Mouse (Mus musculus): ENCODE results near the gene Selenoi.
"Not testable (repeated sequence)": the region's sequence is repeated elsewhere in the genome, so short reads cannot be mapped to it uniquely, and the experiment has no call there.

The Selenoi gene

GRCm38 (mm10) chr5:30232271-30232971 lies at the start of gene Selenoi:
Gene Selenoi, plus strand, starts transcription at chr5:30232581.
- DNase-seq, result peak; percentile 99 to 100

DNA sequence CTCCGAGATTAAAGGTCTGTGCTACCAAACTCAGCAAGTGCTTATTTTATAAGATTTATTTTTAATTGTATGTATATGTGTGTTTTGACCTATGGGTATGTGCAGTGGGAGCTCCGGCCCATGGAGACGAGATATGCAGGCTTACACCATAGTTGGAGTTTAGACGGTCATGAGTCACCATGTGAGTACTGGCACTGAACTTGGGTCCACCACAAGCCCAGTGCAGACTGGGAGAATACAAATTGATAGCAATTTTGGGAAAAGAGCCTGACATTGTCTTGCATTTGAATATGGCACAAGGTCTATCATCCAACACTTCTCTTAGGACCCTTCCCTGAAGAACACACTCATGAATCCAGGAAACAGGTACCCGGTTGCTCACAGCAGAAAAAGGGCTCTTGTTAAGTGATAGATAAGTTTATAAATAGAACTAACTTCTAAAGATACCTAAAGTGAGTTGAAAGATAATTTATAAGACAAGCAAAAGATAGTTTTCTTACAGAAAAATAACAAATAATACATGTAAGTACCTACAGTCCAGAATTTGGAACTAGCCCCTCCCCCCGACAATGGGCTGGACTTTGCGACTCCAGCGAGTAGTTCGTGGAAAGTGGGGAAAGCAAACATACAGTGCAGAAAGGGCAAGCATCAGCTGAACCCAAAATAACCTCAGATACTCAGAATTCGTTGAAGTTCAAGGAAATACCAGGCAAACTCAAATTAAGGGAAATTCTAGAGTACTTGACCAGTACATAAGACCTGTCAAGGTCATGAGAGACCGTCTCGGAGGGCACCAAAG lies 44.5 kb upstream of the Selenoi start:
- DNase-seq, result no peak

- no peak for DNase-seq
Observed at GRCm38 (mm10) chr5:30192452-30192851, 39.9 kb upstream of the Selenoi start.

DNA sequence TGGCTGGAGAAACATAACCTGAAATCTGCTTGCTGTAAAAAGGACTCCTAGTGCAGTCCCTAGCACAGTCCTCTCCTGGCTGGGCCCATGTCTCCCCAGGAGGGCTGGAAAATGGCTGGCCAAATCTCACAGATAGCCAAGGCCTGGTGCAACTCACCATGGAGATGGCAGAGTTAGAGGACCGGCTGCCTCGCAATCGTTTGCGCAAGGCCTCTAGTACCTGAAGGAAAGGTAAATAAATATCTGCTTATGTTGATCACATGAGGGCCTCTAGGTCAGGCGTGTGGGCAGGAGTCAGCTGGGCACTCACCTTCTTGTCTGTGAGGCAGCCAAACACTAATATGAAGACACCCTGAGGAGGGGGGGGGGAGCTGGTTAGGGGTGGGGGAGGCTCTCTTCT lies 37.0 kb upstream of the Selenoi start:
- no peak for DNase-seq

- DNase-seq, result no peak
Observed at GRCm38 (mm10) chr5:30198257-30198656, 34.1 kb upstream of the Selenoi start.

DNA sequence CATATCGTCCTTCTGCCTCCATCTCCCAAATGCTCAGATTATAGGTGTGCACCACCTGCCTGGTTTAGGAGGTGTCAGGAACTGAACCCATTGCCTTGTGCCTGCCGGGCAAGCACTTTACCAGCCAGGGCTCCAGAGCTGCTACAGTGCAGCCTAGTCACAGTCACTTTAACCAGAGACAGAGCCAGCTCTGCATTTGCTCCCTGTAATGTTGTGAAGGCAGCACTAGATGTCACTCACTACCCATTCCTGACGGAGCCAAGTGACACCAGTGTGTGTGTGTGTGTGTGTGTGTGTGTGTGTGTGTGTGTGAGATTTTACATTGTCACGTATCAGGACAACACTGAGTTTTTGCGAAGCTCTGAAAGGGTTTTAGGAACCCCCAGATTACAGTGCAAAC lies 30.9 kb upstream of the Selenoi start:
- DNase-seq, result peak; percentile 11 to 16

DNA sequence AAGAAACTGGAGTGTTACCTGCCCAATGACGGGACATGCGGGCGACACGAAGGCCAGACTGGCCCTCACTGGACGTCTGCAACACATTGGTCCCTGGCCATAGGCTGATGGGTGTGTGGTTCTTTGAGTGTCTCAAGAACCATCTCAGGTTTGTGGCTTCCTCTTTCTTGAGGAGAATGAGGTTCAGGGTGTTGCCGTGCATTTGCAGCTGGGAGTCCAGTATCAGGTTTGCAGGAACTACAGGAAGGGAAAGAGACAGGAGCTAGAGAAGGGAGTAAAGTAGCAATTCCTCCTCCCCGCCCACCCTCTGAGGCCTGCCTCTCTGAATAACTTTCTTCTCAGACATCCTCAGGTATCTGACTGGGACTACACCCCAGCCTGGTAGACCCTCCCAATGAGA lies 30.2 kb upstream of the Selenoi start:
- no peak for DNase-seq

- no peak for DNase-seq
Observed at GRCm38 (mm10) chr5:30203216-30203885, 29.0 kb upstream of the Selenoi start.

- no peak for DNase-seq
Observed at GRCm38 (mm10) chr5:30204441-30204840, 27.9 kb upstream of the Selenoi start.

- DNase-seq, result no peak
Observed at GRCm38 (mm10) chr5:30205034-30205433, 27.3 kb upstream of the Selenoi start.

GRCm38 (mm10) chr5:30205493-30205892 lies 26.9 kb upstream of the Selenoi start, which contains the start of gene Adgrf3:
Gene Adgrf3, minus strand, starts transcription at chr5:30205722.
- DNase-seq, result no peak

GRCm38 (mm10) chr5:30207276-30207675 lies 25.1 kb upstream of the Selenoi start:
- no peak for DNase-seq

DNA sequence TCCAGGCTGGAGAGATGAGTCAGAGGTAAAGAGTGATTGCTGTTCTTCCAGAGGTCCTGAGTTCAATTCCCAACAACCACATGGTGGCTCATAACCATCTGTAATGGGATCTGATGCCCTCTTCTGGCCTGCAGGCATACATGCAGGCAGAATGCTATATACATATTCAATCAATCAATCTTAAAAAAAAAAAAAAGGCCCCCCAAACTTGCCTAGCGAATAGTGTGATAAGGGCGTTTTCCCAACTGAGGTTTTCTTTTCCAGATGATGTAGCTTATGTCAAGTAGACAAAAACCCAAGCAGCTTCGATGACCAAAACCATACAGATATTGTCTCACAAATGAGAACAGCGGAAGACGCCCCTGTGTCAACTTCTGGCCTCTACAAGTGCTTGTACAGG lies 21.6 kb upstream of the Selenoi start:
- DNase-seq, result not testable (repeated sequence)

GRCm38 (mm10) chr5:30214889-30215288 lies 17.5 kb upstream of the Selenoi start:
- DNase-seq, result peak; percentile 72 to 74

- no peak for DNase-seq
Observed at GRCm38 (mm10) chr5:30215970-30216369, 16.4 kb upstream of the Selenoi start.

GRCm38 (mm10) chr5:30219715-30220114 lies 12.7 kb upstream of the Selenoi start:
- DNase-seq, result no peak

GRCm38 (mm10) chr5:30220666-30221065 lies 11.7 kb upstream of the Selenoi start:
- no peak for DNase-seq

DNA sequence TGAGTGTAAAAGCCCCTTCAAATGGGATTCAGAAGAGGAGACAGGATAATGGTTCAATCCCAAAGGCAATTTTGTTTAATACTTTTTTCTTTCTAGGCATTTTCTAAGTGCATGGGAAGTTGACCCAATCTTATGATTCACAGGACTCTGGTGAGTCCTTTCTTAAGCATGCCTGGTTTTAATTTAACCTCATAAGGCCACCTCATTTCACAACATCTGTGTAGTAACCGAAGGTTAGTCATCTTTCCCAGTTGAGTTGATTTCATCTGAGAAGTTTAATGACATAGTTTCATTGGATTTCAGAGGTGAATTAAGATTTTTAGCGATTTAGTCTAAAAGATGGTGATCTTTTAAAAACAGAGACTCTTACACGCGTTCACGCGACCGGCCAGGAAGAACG lies 9.7 kb upstream of the Selenoi start:
- DNase-seq, result no peak

DNA sequence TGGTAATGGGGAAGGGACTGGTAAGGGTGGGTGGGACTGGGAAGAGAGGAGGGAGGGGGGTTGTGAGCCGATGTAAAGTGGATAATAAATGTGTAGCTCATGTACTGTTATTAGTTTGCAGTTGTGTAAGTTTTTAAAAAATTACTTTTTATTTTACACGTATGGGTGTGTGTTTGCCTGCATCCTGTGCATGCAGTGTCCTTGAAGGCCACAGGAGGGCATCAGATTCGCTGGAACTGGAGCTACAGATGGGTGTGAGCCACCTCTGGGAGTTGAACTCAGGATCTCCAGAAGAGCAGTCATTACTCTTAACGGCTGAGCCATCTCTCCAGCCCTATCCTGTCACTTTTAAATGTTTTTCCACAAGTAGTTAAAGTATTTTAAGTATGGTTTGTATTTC lies 1.5 kb upstream of the Selenoi start:
- DNase-seq, result peak; percentile 44 to 50

GRCm38 (mm10) chr5:30231891-30232270 lies 500 bp upstream of the Selenoi start:
- no peak for DNase-seq

- DNase-seq, result peak; percentile 19 to 23
Observed at GRCm38 (mm10) chr5:30233042-30233441, 661 bp downstream of the Selenoi start.

DNA sequence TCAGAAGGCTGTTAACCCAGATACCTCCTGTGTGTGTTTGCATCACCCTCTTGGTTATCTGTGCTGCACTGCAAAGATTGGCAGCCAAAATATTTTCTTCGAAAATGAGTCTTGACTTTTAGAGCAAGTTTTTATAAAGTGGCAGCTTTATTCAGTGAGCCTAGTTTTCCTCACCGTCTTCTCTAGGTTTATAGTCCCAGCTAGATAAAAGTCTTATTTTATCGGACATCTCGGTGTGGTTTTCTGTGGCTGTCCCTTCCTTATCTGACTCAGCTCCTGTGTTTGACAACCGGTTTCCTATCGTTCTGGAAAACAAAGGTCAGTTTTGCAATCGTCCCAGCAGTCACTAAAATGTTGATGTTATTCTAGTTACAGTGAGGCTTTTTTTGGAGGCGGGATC lies 1.6 kb downstream of the Selenoi start:
- no peak for DNase-seq

DNA sequence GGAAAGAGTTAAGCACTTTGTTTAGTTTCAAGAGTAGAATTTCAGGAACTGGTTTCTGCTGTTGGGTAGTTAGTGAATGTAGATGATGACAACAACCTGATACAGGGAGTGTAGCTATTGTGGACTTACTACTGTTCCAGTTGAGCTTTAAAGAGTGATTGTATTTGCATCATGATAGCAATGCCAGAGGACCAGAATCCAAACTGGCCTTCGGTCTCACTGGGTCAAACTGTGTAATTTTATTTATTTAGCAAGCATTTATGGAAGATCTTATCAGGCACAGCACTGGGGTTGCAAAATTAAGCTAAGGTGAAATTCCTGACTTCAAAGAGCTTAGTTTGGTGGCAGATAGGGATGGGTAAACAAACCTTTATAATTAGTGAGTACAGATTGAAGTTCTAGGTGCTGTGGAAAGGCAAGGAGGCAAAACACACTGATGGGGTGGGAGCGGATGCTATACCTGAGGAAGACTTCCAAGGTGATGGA lies 3.3 kb downstream of the Selenoi start:
- DNase-seq, result no peak

DNA sequence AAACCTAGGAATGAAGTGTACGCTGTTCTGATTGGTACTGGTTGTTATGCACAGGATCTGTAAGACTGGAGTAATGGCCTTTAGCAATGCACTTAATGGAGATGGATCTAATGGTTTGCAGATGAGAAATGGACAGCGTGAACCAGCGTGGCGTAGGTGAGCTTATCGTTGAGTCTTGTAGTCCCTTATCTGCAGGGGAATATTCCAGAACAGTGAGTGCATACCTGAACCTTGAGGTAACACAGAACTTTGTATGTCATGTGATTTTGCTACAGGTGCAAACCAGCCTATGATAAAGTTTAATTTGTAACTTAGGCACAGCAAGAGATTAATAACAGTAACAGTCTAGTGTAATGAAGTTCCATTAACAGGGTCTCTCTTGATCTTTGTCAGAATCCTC lies 6.2 kb downstream of the Selenoi start:
- no peak for DNase-seq

All from cerebellum, adult 18-20 months (tissue).